Mouse (Mus musculus) cerebellum, adult (tissue): ENCODE data around the gene Gm1979.
A peak's percentile ranks its signal among the peaks of the same experiment; 100 is the strongest.
"Not testable (repeated sequence)": the region's sequence is repeated elsewhere in the genome, so short reads cannot be mapped to it uniquely, and the experiment has no call there.

Experiments used
- ATAC-seq: cut with Nextera tagmentation; 2 replicates; pipeline ENCODE4 v1.9.2; 2017; ENCODE audit warnings: mild to moderate bottlenecking, moderate library complexity, mixed read lengths; ENCODE audit not compliant: insufficient number of reproducible peaks, low FRiP score, low TSS enrichment

The Gm1979 gene

GRCm38 (mm10) chr5:26004698-26005097 is at the start of gene Gm1979:
Gene Gm1979, minus strand, starts transcription at chr5:26004798.
- not testable (repeated sequence) for ATAC-seq

GRCm38 (mm10) chr5:26039458-26039857 is 34.9 kb upstream of the Gm1979 start, which contains the start of gene Speer4a:
Gene Speer4a, minus strand, starts transcription at chr5:26039558.
- not testable (repeated sequence) for ATAC-seq

GRCm38 (mm10) chr5:26022816-26023215 is 18.2 kb upstream of the Gm1979 start, which contains the start of gene Gm5862:
Gene Gm5862, minus strand, starts transcription at chr5:26022916.
- not testable (repeated sequence) for ATAC-seq

GRCm38 (mm10) chr5:26007697-26008096 is 3.1 kb upstream of the Gm1979 start:
- ATAC-seq: not testable (repeated sequence)

GRCm38 (mm10) chr5:26006937-26007695 is 2.5 kb upstream of the Gm1979 start:
- peak; percentile 95 for ATAC-seq

- ATAC-seq: not testable (repeated sequence)
Observed at GRCm38 (mm10) chr5:25988550-25988949, 16.0 kb downstream of the Gm1979 start, which contains the start of gene Gm21698. Gene Gm21698, minus strand, starts transcription at chr5:25988650.

- not testable (repeated sequence) for ATAC-seq
Observed at GRCm38 (mm10) chr5:25972563-25972962, 32.0 kb downstream of the Gm1979 start, which contains the start of gene Gm21680. Gene Gm21680, minus strand, starts transcription at chr5:25972663.

GRCm38 (mm10) chr5:25957050-25957449 is 47.5 kb downstream of the Gm1979 start:
- ATAC-seq: peak; percentile 61

- ATAC-seq: peak; percentile 45; the same call in 1 of the 2 replicates
Observed at GRCm38 (mm10) chr5:25956611-25957010, 48.0 kb downstream of the Gm1979 start.

- ATAC-seq: not testable (repeated sequence)
Observed at GRCm38 (mm10) chr5:25954317-25954716, 50.3 kb downstream of the Gm1979 start, which contains the start of gene Gm21671. Gene Gm21671, minus strand, starts transcription at chr5:25954417.
